Mouse (Mus musculus) skeletal muscle tissue, postnatal 0 days (tissue): ENCODE results near the gene Gabra4. TPM values are rescaled to one million over a fixed set of nuclear protein-coding genes. Genes with fewer than 3 reads are reported as not detected.

Experiments used
- polyA plus RNA-seq: library from polyadenylated mRNA; unstranded; fragments of >200 nt; fragmentation: Nextera tagmentation; extraction: Ambion mirVana; gene quantifications from 2 replicates; pipeline ENCODE4 v1.2.1, GENCODE M21; 2015

The Gabra4 gene
- 0.71 and 0.91 TPM in 2 replicates for polyA plus RNA-seq

GRCm38 (mm10) chr5:71658115-71658497, at the start of gene Gabra4:
Gene Gabra4, minus strand, starts transcription at chr5:71658308.

GRCm38 (mm10) chr5:71657482-71658114, 510 bp downstream of the Gabra4 start, which contains the start of gene Gabrb1:
Gene Gabrb1, plus strand, starts transcription at chr5:71658113.

GRCm38 (mm10) chr5:71548079-71548478, 110.0 kb downstream of the Gabra4 start, which contains the start of gene Cox7b2:
Gene Cox7b2, minus strand, starts transcription at chr5:71548205.

Other genes starting within 250 kb of the Gabra4 start
- gene Cox7b2, start 110.1 kb downstream of the Gabra4 start, polyA plus RNA-seq: not detected in 2 replicates
- gene Gabrb1, start 195 bp downstream of the Gabra4 start, polyA plus RNA-seq: 0.01 and 0.03 TPM in 2 replicates